Mouse (Mus musculus): Measurements from ENCODE around the gene Dop1b.

Dop1b gene

DNA sequence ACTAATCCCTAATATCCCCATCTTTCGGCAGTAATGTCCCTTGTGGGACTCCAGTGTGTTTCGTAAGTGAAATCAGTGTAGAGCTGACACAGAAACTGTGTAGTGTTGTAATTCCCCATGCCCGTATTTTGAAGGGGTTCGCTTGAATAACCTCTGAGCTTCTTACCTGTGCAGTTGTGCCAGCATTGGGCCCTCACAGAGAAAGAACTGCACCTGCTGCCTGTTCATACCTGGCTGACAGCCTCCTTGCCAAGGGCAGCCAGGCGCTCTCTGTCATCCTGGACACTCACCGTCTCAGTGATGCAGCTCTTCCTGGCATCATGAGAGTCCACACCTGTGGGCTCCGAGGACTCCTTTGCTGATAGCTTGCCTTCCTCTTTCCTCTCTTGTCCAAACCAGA is 1.3 kb downstream of the Dop1b start:
- DNase-seq (ENCODE audit: low read depth, low spot score) = no peak

GRCm38 (mm10) chr16:93714426-93714825 is 2.7 kb downstream of the Dop1b start:
- peak; percentile 66 for DNase-seq (ENCODE audit: low read depth, low spot score)

DNA sequence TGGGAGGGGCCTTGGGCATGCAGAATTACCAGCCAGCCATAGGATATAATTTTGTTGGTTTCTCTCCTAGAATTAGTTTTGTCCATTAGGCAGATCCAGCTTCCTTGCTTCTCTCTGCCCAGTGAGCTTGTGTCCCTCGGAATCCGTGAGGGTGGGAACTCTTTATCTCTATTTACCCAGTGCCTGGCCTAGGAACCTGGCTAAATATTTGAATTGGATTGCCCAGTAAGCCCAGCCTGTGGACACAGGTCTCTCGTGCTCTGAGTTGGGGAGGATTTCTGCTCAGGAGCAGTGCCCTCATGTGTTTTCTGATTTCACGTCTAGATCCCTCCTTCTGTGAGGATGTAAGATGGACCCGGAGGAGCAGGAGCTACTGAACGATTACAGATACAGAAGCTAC is 4.1 kb downstream of the Dop1b start:
- no peak for DNase-seq (ENCODE audit: low read depth, low spot score)

DNA sequence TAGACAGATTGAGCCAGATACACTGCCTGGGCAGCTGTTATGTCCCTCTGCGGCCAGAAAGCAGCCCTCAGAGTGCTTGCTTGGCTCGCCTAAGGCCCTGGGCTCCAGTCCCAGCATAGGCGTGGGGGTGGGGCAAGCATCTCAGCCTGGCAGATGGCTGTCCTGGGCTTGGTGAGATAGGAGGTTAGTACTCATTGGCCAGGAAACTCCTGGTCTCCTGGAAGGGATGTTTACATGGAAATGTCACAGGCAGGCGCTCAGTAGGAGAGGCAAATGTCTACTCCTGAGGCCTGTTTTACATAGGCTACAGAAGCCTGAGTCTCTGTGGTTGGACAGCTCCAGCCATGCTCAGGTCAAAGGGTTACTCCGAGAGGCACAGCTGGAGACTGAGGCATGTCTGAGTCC is 5.6 kb downstream of the Dop1b start:
- peak; percentile 24 for DNase-seq (ENCODE audit: low read depth, low spot score)

DNA sequence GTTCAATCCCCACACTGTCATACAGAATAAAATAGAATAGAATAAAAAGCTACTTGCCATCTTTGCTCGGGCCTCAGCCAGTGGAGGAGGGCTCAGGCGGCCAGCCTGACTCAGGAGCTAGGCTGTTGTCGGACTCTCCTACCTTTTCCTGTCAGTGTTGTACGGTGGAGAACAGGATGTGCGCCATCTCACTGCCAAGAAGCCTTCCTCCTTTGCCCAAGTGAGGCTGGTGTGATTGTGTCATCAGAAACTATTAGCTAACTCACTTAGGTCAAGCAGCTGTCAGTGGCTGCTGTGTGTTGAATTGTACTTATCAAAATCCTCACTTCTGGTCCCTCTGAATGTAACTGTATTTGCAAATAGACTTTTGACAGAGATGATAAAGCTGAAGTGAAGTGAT is 10.1 kb downstream of the Dop1b start:
- no peak for DNase-seq (ENCODE audit: low read depth, low spot score)

DNA sequence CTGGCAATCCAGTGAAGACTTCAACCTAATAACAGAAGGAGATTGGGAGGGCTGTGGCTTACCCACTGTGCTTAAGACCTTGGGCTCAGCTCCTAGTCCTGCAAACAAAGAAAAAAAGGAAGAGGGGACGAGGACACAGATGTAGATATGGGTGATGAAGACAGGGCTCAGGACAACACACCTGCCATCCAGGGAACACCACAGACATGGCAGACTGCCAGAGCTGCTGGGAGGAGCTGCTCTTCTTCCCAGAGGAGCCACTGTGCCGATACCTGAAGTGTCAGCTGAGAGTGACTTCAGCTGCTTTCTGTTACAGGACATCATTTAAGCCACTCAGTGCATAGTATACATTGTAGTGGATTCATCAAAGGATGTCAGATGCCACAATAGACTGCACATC is 10.8 kb downstream of the Dop1b start:
- no peak for DNase-seq (ENCODE audit: low read depth, low spot score)

GRCm38 (mm10) chr16:93725417-93726144 is 13.9 kb downstream of the Dop1b start:
- DNase-seq (ENCODE audit: low read depth, low spot score) = no peak

DNA sequence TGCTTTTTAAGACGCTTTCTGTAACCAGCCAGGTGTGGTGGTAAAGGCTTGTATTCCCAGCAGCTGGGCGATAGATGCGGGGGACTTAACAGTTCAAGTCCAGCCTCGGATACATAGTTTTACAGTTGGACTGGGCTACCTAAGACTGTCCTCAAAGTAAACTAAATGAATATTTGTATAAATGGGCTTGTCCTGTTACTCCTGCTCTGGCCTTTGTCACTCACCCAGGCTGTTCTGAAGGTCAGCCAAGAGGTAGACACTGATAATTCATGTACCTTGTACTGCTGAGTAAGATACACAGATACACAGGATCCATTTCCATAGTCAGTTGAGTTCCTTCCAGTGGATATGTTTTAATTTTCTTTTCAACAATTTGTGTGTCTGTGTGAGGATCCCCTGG is 14.5 kb downstream of the Dop1b start:
- no peak for DNase-seq (ENCODE audit: low read depth, low spot score)

DNA sequence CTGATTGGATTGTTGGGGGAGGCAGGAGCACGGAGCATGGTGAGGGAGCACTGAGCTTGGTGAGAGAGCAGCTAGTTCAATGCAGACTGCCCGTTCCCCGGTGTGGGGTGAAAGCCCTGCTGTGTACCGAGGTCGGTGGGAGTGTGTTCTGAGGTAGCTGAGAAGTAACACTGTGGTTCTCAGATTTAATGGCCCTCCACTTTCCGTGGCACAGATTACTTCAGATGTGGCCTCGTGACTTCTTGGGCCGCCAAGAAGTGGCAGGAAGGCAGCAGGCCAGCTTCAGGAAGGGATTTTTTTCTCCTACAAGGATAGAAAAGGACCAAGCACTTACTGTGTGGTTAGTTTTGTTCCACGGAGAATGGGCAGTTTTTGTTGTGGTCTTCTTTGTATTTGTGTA is 17.0 kb downstream of the Dop1b start:
- no peak for DNase-seq (ENCODE audit: low read depth, low spot score)

GRCm38 (mm10) chr16:93729801-93730721 is 18.4 kb downstream of the Dop1b start:
- DNase-seq (ENCODE audit: low read depth, low spot score) = peak; percentile 29

- no peak for DNase-seq (ENCODE audit: low read depth, low spot score)
Measured at GRCm38 (mm10) chr16:93731310-93731709, 19.6 kb downstream of the Dop1b start.

- no peak for DNase-seq (ENCODE audit: low read depth, low spot score)
Measured at GRCm38 (mm10) chr16:93732875-93733569, 21.3 kb downstream of the Dop1b start.

GRCm38 (mm10) chr16:93739251-93739650 is 27.5 kb downstream of the Dop1b start:
- DNase-seq (ENCODE audit: low read depth, low spot score) = no peak

- DNase-seq (ENCODE audit: low read depth, low spot score) = no peak
Measured at GRCm38 (mm10) chr16:93742903-93743302, 31.2 kb downstream of the Dop1b start.

- no peak for DNase-seq (ENCODE audit: low read depth, low spot score)
Measured at GRCm38 (mm10) chr16:93744049-93744490, 32.4 kb downstream of the Dop1b start.

DNA sequence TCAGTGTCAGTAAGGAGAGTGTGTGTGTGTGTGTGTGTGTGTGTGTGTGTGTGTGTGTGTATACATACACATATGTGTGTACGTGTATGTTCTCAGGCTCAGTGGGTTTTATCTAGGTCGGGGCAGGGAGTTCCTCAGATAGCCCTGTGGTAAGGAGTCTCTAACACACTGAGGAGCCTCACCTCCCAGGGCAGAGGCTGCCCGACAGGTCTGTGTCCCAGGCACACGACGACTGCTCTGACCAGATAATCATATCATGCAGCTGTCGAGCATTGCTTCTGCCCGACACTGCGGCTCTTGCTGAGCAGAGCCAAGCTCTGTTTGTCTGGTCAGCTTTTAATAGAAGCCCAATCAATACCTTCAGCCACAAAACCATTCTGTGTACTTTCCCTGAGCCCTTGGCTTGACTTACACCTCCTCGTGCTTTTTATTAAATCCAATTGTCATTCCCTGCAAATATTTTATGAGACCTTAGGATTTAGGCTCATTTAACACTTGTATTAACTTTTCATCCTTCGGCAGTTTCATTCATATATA is 33.2 kb downstream of the Dop1b start:
- no peak for DNase-seq (ENCODE audit: low read depth, low spot score)

GRCm38 (mm10) chr16:93746397-93746796 is 34.7 kb downstream of the Dop1b start:
- no peak for DNase-seq (ENCODE audit: low read depth, low spot score)

- no peak for DNase-seq (ENCODE audit: low read depth, low spot score)
Measured at GRCm38 (mm10) chr16:93746957-93747356, 35.3 kb downstream of the Dop1b start.

GRCm38 (mm10) chr16:93747421-93747820 is 35.7 kb downstream of the Dop1b start:
- no peak for DNase-seq (ENCODE audit: low read depth, low spot score)

DNA sequence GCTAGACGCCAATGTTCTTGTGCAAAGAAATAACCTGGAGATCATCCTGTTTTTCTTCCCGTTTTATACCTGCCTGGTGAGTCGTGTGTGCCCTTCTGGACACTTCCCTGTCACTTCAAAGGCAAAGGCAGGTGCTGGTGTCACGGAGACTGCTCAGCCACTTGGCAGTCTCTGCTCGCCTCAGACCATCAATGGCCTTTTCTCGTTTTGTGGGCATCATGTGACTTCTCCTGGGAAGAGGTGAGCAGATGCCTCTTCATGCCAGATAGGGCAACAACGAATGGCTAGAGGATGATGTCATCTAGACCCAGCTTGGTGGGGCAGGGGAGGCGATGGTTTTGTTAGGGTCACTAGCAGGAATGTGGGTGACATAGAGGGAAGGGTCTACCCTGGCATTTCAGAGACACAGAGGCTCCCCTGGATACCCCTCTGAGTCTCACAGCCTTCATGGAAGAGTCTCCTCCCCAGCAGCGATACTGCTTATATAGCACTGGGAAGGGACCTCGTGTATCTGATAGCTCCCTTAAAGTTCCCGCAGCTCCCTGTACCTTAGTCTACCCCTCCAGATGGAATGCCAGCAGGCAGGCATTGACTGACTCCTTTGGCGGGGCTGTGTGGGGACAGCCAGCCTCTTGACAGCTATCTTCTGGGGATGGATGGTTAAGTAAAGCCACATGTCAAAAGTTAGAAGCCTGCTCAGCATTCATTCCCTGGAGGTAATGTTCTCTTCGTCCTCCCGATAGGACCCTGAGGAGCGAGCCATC is 37.6 kb downstream of the Dop1b start:
- no peak for DNase-seq (ENCODE audit: low read depth, low spot score)

GRCm38 (mm10) chr16:93750464-93750863 is 38.8 kb downstream of the Dop1b start:
- DNase-seq (ENCODE audit: low read depth, low spot score) = no peak
